Mouse (Mus musculus): ENCODE data around the gene Gjb1.

GRCm38 (mm10) chrX:101419725-101420699 is 43.8 kb downstream of the Gjb1 start:
- TF ChIP-seq POLR2A (IDR thresholded peaks at IDR 0.05; ENCODE audit: borderline replicate concordance, control insufficient read depth, low read depth, low read length) (0 out of 2 replicates have a peak, but pooled peaks have one; percentile 35), CTCF (IDR thresholded peaks at IDR 0.05; ENCODE audit: control insufficient read depth, insufficient read depth, low read length) (no peak)

Measured in bone marrow, adult 2 months (tissue).